Mouse (Mus musculus): ENCODE measurements around the gene Gm20696.

Gene Gm20696

DNA sequence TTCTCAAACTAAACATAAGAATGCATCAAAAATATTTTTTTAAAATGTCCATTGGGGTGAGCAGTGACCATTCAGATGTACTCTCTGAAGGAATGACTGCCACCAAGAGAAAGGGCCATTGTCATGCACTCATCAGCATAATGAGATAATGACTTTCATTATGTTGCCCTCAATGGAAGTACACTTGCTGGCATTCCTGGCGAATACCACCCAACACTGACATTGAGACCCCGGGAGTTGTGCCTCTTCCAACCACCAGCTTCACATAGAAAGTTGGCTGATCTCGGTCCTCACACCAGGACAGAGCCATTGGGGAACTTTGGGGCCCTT, 356.5 kb downstream of the Gm20696 start:
- DNase-seq, result no peak

DNA sequence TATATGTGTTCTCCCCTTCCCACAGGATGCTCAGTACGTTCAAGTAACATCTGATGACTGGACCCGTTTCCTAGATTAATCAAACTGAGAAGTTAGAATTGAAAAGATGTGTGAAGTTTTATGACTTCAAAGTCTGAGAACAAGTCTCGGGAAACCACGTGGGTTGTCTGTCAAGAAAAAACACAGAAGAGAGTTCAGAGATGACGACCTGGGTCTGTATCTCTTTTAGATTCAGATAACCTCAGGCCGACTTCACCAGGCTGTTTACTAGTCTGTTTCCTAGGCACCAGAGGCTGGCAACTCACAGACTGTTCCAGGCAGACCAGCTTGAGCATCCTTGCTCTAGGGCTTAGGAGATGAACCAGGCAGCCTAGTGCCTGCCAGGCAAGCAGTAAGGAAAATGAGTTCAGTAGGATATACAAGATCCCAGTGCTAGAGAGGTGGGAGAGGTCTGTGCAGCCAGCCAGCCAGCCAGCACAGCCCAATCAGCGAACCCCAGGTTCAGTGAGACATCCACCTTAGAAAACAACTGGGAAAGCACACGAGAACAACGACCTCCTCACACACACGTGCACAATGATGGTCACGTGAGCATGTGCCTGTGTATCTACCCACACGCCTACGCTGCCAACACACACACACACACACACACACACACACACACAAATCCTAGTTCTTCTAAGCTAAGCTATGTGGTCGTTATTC, 357.0 kb downstream of the Gm20696 start:
- no peak for DNase-seq

DNA sequence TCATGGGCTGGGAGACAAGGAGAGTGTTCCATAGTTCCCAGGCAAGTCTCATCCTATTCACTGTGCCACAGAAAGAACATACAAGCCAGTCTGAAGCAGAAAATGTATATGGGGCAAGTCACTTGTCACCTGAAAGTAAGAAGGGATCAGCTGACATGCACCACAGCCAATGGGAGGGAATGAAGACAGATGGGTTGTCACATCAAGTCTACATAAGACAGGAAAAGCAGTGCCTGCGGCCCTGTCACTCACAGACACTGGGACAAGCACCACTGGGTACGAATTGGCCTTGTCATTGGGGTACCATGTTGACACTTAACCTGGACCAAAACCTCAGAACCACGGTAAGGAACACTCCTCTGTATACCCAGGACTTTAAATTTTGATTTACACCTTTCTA, 360.8 kb downstream of the Gm20696 start:
- no peak for DNase-seq

DNA sequence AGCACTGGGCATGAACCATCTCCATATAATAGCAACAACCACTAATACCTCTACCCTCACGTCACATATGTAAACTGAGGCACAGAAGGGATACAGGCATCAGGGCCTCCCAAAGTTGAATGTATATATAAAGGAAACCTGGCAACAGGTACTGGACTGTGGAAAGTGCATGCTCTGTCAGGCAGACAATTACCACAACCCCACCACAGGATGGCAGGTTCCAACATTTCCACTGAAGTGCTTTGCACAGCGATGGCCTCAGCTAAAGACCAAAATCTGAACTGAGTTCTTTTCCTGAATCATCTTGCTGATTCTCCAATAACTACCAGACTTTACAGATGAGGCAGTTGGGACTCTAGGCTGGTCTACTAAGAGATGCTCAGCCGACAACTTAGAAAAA, 361.4 kb downstream of the Gm20696 start:
- no peak for DNase-seq

DNA sequence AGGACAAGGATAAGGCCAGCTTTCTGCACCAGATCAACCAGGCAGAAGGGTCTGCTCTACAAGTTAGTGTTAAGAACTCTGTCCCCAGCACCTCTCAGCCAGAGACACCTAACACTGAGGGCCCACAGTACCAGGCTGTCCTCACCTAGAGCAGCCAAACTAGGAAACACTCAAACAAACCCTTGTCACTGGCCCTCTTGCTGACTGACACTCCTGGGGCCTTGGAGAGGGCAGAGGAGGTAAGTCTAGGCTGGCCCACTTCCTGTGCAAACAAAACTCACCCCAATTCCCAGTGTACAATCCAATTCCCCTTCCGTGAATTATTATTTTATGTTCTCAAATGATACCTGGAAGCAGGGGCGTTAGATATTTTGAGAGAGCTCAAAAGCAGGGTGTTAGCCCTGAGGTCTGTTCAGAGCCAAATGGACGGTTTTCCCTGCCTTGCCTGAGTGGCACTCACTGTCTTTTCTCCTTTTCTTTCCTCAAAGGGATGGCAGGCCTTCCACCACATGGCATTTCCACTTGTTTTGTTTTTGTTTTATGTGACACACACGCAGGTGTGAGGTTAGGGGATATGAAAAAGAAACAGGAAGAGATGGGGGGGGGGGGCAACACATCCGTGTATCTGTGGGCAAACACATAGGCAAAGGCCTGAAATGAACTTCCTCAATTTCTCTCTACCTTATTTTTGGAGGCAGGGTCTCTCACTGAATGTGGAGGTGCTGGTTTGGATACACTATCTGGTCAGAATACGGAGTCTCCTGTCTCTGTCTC, 363.7 kb downstream of the Gm20696 start:
- DNase-seq, result no peak

DNA sequence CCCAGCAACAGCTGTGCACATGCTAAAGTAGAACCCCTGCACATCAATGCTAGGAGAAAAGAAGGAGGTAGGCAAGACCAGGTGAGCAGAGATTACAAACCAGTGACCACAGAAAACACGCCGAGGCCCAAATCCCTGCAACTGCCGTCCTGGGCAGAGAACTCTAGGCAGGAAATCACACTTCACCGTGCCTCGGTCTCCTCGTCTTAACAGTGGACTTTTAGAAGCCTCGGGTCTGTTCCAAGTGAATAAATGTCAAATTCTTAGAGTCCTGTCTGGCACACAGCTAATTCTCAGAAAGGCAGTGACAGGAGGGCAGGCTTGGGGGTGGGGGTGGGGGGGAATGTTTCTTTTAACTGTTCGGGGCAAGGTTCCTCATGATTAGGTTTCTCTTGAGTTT, 364.7 kb downstream of the Gm20696 start:
- no peak for DNase-seq

DNA sequence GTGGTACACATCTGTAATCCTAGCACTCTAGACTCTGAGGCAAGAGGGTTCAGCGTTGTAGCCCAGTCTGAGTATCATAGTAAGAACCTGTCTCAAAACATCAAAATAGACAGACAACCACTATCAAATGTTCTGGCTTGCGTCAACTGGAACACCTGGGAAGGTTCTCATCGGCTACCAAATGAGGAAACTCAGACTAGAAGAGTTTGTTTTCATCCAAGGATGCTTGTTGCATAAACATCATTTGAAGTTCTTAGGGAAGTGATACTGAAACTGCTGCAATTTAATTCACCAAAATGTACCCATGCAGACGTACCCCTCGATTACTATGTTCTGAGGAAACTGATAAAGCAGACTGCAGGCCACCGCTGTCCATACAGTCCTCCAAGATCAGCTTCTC, 366.4 kb downstream of the Gm20696 start:
- DNase-seq, result no peak

DNA sequence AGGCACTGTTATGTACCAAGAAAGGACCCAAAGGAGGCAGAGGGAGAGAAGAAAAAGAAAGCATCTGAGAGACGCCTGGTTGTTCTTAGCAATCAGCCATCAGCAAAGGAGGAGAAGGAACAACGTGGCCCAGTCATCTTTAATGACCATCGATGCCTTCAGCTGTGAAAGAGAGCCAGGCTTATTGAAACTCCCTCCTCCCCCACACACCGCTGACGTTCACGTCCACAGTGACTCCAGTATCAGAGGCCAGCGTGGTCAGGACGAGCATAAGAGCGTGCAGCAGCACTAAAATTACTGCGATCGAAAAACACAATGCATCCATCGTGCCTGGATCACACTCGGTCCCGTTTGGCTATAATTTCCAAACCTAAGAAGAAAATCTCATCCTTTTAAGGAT, 367.4 kb downstream of the Gm20696 start:
- no peak for DNase-seq

DNA sequence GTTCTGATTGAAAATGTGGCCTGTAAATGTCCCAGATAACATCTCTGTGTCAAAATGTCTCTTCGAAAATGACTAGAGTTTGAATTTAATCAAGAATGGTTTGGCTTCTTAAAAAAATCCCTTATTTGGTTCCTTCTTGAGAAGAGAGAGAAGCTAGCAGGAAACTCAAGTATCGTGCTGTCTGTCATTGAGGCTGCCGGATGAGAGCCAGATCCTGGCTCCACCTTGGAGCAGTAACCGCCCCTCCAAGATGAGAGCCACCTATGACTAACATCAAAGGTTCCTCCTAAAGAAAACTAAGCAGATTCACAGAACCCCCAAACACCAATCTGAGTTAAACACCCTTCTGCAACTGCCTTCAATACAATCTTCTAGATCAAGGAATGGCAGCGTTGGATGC, 369.1 kb downstream of the Gm20696 start:
- no peak for DNase-seq

DNA sequence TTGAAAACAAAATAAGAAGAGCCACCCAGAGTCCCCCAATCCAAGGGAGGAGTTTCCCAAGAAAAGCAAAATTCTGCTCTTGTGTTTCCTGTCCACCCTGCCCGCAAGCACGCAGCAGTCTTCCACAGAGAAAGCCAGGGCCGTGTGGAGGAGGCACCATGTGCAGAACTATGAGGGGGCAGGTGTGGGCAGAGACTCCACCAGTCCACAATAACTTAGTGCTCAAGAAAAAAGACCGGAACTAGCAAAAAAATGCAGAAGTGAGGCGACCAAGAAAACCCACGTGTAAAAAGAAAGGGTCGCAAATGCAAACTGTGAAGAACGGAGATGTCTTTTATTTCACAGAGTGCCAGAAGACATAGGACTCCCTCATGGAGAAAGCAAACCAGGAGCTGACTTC, 371.1 kb downstream of the Gm20696 start:
- no peak for DNase-seq

DNA sequence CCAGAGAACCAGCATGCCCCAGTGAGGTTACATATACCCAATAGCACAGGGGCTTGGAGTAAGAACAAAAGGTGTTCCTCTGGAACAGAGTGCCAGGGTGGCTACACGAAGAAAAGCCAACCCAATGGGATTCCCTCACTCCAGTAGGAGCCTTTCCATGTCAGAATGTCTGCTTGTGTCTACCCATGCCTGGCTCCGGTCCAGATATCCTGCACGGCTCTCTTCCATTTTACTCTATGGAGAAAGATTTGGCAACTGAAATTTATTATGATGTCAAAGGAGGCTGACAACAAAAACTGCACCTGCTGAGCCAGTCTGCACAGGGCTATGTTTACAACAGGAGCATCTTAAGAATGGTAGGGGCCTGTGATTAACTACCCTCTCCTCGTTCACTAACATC, 377.4 kb downstream of the Gm20696 start:
- DNase-seq, result no peak

DNA sequence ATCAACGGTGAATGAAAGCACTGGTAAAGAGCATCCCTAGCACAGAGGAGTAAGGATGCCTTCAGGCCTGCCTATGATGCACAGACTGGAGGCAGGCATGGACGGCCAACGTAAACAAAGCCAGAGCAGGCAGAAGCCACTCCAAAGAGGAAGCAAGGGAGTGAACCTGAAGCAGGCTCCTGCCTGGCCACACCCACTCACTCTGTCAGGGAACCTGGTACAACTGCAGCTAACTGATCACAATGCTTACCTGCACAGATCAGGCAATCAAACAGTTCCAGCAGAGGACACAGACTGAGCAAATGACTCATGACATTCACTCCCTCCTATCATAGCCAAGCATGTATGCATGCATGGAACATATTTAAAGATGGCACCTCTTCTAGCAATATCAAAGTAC, 381.6 kb downstream of the Gm20696 start:
- no peak for DNase-seq

DNA sequence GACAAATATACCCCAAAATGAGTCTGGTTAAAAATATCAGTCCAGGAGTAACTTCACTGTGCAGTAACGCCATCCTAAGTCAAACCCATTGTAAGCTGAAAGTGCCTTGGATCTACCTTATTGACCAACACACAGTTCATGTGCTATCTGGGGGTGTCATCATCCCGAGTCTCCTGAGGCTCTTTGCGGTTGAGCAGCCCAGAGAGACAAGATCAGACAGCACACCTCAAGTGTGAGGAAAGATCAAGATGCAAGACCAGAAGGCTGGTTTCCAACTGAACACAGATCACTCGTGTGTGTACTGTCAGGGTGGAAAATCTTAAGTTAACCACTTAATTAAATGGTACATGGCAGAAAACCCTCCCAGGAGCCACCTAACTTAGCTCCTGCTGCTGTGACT, 382.6 kb downstream of the Gm20696 start:
- DNase-seq, result no peak

DNA sequence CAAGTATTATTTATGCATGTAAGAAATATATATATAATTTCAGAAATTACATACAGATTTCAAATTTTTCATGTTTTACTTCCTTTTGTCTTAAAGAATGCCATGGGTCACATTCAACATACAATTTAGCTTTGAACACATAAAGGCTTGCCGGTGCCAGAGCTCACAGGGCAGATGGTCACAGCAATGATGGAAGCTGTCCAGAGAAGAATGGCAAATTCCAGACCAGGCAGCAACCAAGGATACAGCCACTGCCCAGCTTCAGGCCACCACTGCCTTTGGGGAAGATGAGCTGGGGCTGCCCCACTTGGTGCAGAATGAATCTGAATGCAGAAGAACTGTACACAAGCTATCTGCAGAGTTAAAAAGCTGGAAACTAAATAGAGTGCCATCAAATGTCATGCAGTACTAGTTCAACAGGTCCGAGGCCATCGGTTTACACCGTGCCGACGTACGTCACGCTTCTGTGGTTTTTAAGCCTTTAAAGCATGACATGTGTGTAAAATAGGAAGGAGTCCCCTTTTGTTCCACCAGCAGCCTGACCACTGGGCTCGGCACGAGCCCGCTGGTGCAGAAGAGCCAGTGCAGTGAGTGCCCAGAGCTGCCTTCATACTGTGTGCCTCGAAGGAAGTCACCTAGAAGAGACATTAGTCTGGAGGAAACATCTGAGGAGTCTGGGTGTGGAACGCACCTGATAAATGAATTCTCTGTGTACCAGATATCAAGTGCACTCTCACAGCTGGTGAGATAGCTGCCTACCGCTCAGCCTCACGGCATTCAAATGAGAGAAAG, 383.5 kb downstream of the Gm20696 start:
- DNase-seq, result no peak

DNA sequence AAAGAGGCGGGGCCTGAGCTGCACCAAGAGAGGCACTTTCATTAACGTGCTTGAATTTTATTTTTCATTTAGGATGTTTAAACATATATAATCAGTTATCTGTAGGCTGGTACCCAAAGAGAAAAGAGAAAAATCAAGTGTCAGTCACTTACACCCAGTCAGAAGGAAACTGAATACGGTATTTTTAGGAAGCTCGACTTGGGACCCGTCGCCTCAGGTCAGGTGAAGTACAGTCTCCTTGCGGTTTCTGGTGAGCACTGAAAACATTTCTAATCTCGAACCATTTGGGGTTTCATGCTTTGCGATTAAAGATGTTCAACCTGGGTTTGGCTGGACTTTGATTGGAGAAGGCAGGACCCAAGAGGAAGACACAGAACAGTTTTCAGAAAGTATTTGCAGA, 385.2 kb downstream of the Gm20696 start:
- no peak for DNase-seq

DNA sequence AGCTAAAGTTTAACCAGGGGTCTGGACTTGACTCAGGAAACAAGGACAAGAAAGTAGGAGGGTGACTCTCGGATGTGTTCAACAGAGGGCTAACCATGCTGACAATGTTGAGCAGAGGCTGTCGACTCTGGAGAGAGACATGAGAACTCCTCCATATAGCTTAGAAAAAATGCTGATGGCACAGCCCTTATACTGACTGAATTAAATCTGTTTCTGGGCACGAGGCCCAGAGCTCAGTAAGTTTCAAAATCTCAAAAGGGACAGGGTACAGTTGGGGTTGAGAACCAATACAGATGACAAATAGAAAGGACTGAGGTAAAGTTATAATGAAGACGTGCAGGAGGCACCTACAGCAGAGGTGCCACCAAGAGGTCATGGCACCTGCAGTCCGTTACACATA, 386.0 kb downstream of the Gm20696 start:
- no peak for DNase-seq

DNA sequence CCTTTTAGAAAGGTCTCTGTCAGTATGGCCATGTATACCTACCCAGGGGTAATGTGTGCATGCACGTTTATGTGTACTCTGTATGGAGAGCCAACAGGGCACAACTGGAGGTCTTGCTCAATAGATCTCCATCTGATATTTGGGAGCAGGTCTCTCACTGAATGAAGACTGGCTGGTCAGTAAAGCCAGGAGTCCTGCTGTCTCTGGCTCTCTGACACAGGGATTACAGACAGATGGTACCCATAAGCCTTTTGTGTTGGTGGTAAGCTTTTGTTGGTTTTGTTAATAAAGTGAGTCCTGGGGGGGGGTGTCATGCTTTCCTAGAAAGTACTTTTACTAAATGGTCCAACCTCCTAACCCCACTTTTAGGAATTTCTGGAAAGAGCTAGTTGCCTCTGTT, 389.3 kb downstream of the Gm20696 start:
- DNase-seq, result no peak

DNA sequence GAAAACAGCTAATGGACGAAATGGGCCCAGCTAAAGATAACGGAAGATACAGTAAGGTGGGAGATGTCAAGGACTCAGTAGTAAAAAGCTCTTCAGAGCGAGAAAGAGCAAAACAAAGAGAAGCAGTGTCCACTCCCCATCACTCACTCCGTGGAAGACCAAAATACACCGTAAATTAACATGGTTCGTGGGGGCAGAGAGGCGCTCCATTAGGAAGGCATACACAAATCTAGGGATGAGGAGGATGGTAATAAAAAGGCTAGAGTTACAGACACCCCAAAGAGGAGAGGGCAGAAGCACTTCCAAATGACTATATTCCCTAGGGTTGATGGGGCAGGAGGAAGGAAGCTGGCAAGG, 390.3 kb downstream of the Gm20696 start:
- no peak for DNase-seq

DNA sequence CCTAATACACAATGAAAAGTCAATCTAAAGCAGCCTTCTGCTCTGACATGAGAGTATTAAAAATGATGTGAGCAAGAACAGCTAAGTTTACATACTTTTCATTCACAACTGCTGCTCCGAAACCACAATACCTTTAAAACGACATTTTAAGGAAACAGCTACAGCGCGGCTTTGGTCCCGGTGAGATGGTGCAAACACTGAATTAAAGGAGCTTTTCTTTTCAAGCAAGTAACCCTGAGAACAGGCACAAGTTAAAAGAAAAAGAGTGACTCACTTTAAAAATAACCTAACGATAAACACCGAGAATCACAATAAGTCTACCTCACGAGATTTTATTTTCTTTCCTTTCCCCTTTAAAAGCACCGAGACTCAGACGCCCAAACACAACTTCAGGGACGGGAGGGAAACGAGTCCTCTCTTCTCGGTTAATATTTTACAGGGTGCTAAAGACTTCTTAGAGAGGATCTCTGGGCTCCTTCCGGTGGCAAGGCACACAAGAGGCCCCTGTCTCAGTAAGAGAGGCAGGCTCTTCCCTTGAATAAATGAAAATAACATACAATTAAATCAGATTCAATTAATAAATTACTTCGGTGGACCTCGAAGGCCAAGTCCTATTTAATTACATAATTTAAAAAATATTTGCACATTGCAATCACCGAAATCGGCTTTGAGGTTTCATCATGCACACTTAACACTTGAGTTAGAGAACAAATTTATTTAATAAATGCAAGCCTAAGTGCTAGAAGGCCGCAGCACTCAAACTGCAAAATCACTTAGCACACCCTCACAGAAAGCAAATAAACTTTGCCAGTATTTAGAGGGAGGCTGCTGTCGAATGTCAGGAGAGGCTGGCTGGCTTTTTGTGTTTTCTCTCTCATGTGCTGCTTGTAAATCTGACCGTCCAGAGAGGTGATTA, 391.0 kb downstream of the Gm20696 start:
- no peak for DNase-seq

DNA sequence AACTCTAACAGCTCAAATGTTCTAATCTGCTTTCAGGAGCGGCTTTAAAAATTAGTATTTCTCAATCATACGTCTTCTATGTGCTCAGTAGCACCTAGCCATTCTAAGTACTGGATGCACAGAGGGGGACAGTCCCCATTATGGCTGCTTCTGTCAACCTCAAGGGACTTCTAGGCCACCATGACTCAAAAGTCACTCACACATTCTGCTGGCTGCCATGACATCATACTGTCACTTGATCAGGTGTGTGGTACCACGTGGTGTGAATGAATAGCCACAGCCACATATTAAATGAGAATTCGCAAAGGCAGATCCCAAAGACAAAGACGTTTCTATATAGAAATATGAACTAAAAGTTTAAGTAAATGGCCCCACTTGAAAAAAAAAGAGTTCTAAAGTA, 391.9 kb downstream of the Gm20696 start:
- no peak for DNase-seq

DNA sequence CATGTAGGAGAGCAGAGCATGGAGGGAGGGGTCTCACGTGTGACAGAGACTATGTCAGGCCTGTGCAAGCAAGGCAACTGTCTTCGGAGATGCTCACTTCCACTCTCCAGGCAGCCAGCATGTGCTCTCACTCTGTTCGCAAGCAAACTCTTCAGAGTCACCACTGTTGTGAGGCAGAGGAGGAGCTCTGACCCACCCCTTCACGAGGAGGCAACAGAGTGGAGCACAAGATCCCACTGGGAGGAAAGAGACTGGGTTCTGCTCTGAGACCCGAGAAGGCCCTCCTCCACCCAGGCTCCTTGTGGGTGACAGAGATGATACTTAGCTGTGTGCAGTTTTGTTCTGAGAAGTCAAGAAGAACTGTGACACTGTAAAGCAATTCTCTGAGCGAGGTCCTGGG, 392.4 kb downstream of the Gm20696 start:
- no peak for DNase-seq

DNA sequence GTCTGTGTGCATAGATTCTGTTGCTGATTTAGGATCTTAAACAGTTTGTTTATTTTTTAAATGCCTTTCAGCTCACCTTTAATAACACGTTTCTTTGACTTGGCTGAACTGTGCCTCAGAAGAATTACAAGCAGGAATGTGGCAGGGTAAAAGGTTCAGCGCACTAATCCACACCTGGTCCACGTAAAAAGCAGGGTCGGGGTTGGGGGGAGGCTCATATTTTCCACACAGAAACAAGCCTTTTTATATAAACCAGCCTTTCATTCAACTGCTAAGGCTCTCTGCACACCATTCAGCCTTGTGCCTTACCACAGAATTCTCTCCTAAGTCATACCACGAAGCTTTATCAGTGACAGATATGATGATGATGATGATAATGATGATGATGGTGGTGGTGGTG, 393.4 kb downstream of the Gm20696 start:
- no peak for DNase-seq

DNA sequence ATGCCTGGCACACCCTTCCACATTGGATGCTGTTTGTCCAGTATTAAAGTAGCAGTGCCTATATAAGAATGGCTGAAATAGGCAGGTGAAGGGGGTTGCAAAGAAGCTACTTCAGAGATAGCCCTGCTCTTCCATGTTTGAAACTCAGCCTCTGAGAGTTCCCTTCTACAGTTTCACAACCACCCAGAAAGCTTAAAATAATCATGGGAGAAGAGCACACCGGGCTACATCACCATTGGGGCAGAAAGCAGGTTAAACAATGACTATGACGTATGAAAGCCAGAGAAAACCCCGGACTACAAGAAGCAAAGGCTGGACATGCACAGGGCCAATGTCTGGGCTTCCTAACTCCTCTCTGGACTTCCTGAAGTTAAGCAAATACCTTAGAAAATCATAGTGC, 394.4 kb downstream of the Gm20696 start:
- no peak for DNase-seq

Measured in right cerebral cortex, postnatal 25 days (tissue).